Mouse (Mus musculus) MN1 (cell line): ENCODE data around the gene Tecr.

ENCODE experiments used
- DNase-seq: peaks from one replicate; pipeline ENCODE4 v3.0.0-alpha.2; 2016; ENCODE audit warnings: low spot score

Gene Tecr

DNA sequence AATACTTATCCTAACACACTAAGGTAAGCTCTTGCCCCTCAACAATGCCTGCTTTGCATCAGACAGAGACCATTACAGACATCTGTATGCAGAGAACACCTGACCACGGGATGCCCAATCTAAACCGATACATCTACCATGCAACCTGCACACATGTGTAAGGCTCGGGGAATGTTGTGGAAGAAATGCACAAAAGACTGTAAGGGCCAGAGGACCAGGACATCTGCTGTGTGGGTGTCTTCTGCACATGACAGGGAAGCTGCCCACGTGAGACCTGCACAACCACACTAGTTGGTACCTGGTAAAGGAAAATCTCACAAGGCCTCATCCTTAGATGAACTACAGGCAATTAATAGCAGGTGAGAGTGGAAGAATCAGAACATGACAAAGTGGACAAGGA, 44.5 kb downstream of the Tecr start:
- DNase-seq = no peak

- DNase-seq = no peak
These were observed 45.1 kb downstream of the Tecr start for GRCm38 (mm10) chr8:83562669-83563068.

DNA sequence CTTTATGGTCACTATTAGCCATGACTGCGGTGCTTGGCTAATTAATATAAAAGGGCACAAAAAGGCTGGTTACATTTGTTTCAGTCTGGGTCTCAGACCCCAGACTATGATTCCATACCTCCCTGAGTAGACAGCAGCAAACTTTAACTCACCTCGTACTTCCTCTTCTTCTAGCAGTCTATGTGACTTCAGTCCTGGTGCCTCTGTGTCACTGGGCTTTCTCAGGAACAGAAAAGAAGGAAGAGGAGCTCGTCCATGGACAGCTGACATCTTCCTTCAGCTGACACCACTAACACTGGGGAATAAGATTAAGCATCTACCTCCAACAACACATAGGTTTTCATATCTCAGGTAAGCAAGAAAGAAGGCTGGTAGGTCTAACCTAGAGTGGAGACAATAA, 72.0 kb downstream of the Tecr start, which contains the start of gene Olfr370:
Gene Olfr370, plus strand, starts transcription at position 45 of the 400 bp plus-strand sequence.
- DNase-seq = no peak

DNA sequence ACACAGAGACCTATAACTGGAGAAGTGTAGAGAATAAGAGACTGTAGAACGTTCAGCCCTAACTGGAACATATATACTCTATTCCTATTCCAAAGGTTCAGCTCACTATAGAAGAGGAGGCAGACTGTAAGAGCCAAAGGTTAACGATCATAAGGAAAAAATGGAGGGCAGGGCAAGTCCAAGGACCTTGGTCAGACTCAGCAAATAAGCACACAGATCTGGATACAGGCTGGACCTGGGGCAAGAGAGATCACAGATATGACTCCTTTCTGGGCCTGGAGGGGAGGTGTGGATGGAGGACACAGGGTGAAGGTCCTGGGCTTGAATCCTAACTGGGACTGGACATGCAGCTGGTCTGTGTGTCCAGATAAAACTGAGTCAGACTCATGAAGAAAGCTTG, 73.0 kb downstream of the Tecr start:
- DNase-seq = no peak
